Comparison of ENCODE assay signal across 22 mouse cellular contexts in genomic region chr8:115683309-115683708, GRCm38 (mm10). TPM values are rescaled to one million over a fixed set of nuclear protein-coding genes. Genes with fewer than 3 reads are reported as not detected.
DNase-seq lines count a peak whose midpoint lies in the region; ATAC-seq and TF ChIP-seq lines count a peak whose summit lies in the region.
"Had no signal": no experiment of that assay in that cellular context is flagged by ENCODE, and none has a peak within 500 bp of the region (broad histone marks: within the 10 kb centered on the region; RNA-seq: fewer than 3 reads in every experiment).

No protein-coding gene starts in this region.

- H3K27me3 ChIP-seq in forebrain, embryonic 14.5 days (replicated peaks; ENCODE audit: control insufficient read depth, insufficient read depth, low read length) = no peaks in the 10 kb centered on the region
- H3K27me3 ChIP-seq in forebrain, embryonic 16.5 days (replicated peaks; ENCODE audit: control insufficient read depth, insufficient read depth, low read length) = 0 out of 2 replicates have a peak, but pooled peaks cover 4% of the 10 kb centered on the region
- H3K27me3 ChIP-seq in midbrain, embryonic 12.5 days = peaks cover 18% of the 10 kb centered on the region
- H3K27me3 ChIP-seq in midbrain, embryonic 16.5 days (ENCODE audit: control insufficient read depth, insufficient read depth, low read depth, low read length) = 0 out of 2 replicates have a peak, but pooled peaks cover 2% of the 10 kb centered on the region
- H3K27me3 ChIP-seq: hindbrain, embryonic 15.5 days had no signal

- no peak overlapping the region for H3K9ac ChIP-seq in forebrain, embryonic 14.5 days (ENCODE audit: low read length)
- H3K9ac ChIP-seq in forebrain, embryonic 16.5 days (replicated peaks; ENCODE audit: low read depth, low read length) = no peak overlapping the region
- no peak overlapping the region for H3K9ac ChIP-seq in midbrain, embryonic 12.5 days (replicated peaks)
- H3K9ac ChIP-seq in midbrain, embryonic 16.5 days (ENCODE audit: low read depth, low read length) = no peak overlapping the region
- H3K9ac ChIP-seq: embryonic facial prominence, embryonic 13.5 days; hindbrain, embryonic 12.5 days; hindbrain, embryonic 15.5 days had no signal

- no peak for TF ChIP-seq POLR2A in brain, embryonic 14.5 days (IDR thresholded peaks at IDR 0.05; ENCODE audit: borderline replicate concordance, extremely low read depth, insufficient read depth, insufficient read length, poor library complexity, severe bottlenecking)

- peak; percentile 27 for DNase-seq in forebrain, embryonic 14.5 days (ENCODE audit: low spot score)
- peak; percentile 46 for DNase-seq in brain, embryonic 14.5 days (ENCODE audit: low read depth)
- DNase-seq in yolk sac, embryonic 10.5 days (ENCODE audit: low spot score) = no peak
- DNase-seq: adrenal gland, adult 2 months; adrenal gland, postnatal 14 days; cerebellum, adult 11-12 months; cerebellum, adult 8-10 months; cerebellum, postnatal 10 days; cerebellum, postnatal 36 days; embryo, embryonic 11 days; gastrocnemius, postnatal 25 days; heart, adult 2 months had no signal

- H3K36me3 ChIP-seq in forebrain, embryonic 14.5 days (ENCODE audit: control insufficient read depth, insufficient read depth, low read length) = no peaks in the 10 kb centered on the region
- no peaks in the 10 kb centered on the region for H3K36me3 ChIP-seq in forebrain, embryonic 16.5 days (ENCODE audit: control insufficient read depth, insufficient read depth)
- no peaks in the 10 kb centered on the region for H3K36me3 ChIP-seq in midbrain, embryonic 12.5 days
- no peaks in the 10 kb centered on the region for H3K36me3 ChIP-seq in midbrain, embryonic 16.5 days (ENCODE audit: control insufficient read depth, insufficient read depth, low read length)
- H3K36me3 ChIP-seq: embryonic facial prominence, embryonic 10.5 days; embryonic facial prominence, embryonic 13.5 days; hindbrain, embryonic 12.5 days; hindbrain, embryonic 15.5 days had no signal

- H3K4me2 ChIP-seq in forebrain, embryonic 14.5 days (ENCODE audit: low read length) = no peak overlapping the region
- no peak overlapping the region for H3K4me2 ChIP-seq in forebrain, embryonic 16.5 days (ENCODE audit: low read length)
- no peak overlapping the region for H3K4me2 ChIP-seq in midbrain, embryonic 12.5 days (replicated peaks)
- no peak overlapping the region for H3K4me2 ChIP-seq in midbrain, embryonic 16.5 days (ENCODE audit: low read length)
- H3K4me2 ChIP-seq: embryonic facial prominence, embryonic 13.5 days; heart, embryonic 11.5 days; hindbrain, embryonic 12.5 days; hindbrain, embryonic 15.5 days had no signal

- no peak for TF ChIP-seq CTCF in brain, embryonic 14.5 days (IDR thresholded peaks at IDR 0.05; ENCODE audit: borderline replicate concordance, extremely low read depth, insufficient read depth, insufficient read length)

- WGBS in forebrain, embryonic 14.5 days = 38% methylated on average over 7 of the region's 7 CpGs
- WGBS in forebrain, embryonic 16.5 days = 25% methylated on average over 7 of the region's 7 CpGs
- 51% methylated on average over 7 of the region's 7 CpGs for WGBS in midbrain, embryonic 12.5 days
- WGBS in midbrain, embryonic 16.5 days = 37% methylated on average over 7 of the region's 7 CpGs

- H3K9me3 ChIP-seq in forebrain, embryonic 14.5 days (replicated peaks; ENCODE audit: control insufficient read depth, low read length) = no peaks in the 10 kb centered on the region
- H3K9me3 ChIP-seq in forebrain, embryonic 16.5 days (ENCODE audit: control insufficient read depth, low read length) = no peaks in the 10 kb centered on the region
- H3K9me3 ChIP-seq in midbrain, embryonic 12.5 days = no peaks in the 10 kb centered on the region
- no peaks in the 10 kb centered on the region for H3K9me3 ChIP-seq in midbrain, embryonic 16.5 days (replicated peaks; ENCODE audit: control insufficient read depth, low read length, poor library complexity, severe bottlenecking)
- H3K9me3 ChIP-seq: embryonic facial prominence, embryonic 10.5 days; embryonic facial prominence, embryonic 13.5 days; hindbrain, embryonic 12.5 days; hindbrain, embryonic 15.5 days had no signal

- peaks cover 8% of the 10 kb centered on the region for H3K4me1 ChIP-seq in forebrain, embryonic 14.5 days (ENCODE audit: control insufficient read depth, insufficient read depth, low read length)
- H3K4me1 ChIP-seq in forebrain, embryonic 16.5 days (replicated peaks; ENCODE audit: control insufficient read depth, insufficient read depth, low read length) = peaks cover 10% of the 10 kb centered on the region
- peaks cover 14% of the 10 kb centered on the region for H3K4me1 ChIP-seq in midbrain, embryonic 12.5 days
- peaks cover 6% of the 10 kb centered on the region for H3K4me1 ChIP-seq in midbrain, embryonic 16.5 days (ENCODE audit: control insufficient read depth, insufficient read depth, low read length)
- H3K4me1 ChIP-seq: hindbrain, embryonic 15.5 days had no signal

- H3K27ac ChIP-seq in forebrain, embryonic 14.5 days (ENCODE audit: low read depth, low read length) = no peak overlapping the region
- no peak overlapping the region for H3K27ac ChIP-seq in forebrain, embryonic 16.5 days (ENCODE audit: low read length)
- H3K27ac ChIP-seq in midbrain, embryonic 12.5 days (replicated peaks) = no peak overlapping the region
- H3K27ac ChIP-seq in midbrain, embryonic 16.5 days (ENCODE audit: low read length) = no peak overlapping the region
- H3K27ac ChIP-seq: embryonic facial prominence, embryonic 10.5 days; embryonic facial prominence, embryonic 13.5 days; heart, adult 2 months; hindbrain, embryonic 12.5 days; hindbrain, embryonic 15.5 days had no signal

- no peak overlapping the region for H3K4me3 ChIP-seq in forebrain, embryonic 14.5 days (ENCODE audit: low read depth, low read length)
- no peak overlapping the region for H3K4me3 ChIP-seq in forebrain, embryonic 16.5 days (replicated peaks; ENCODE audit: low read length)
- H3K4me3 ChIP-seq in midbrain, embryonic 12.5 days = no peak overlapping the region
- no peak overlapping the region for H3K4me3 ChIP-seq in midbrain, embryonic 16.5 days (ENCODE audit: low read depth, low read length)
- H3K4me3 ChIP-seq: embryonic facial prominence, embryonic 10.5 days; embryonic facial prominence, embryonic 13.5 days; erythroblast, embryonic 14.5 days; heart, adult 2 months; hindbrain, embryonic 12.5 days; hindbrain, embryonic 15.5 days had no signal

- peak; percentile 76 for ATAC-seq in forebrain, embryonic 14.5 days
- no peak for ATAC-seq in forebrain, embryonic 16.5 days
- peak; percentile 58; the same call in 1 of the 2 replicates for ATAC-seq in midbrain, embryonic 12.5 days (ENCODE audit: low FRiP score, low read depth)
- ATAC-seq in midbrain, embryonic 16.5 days = no peak
- ATAC-seq: CD4-positive, CD25-positive, alpha-beta regulatory T cell, adult 4 months had no signal

RNA-seq across cellular contexts. Expression of gene Maf, which starts 24.3 kb away (rescaled TPM):
- polyA plus RNA-seq in forebrain, embryonic 14.5 days (2014; fragmentation: Nextera tagmentation; extraction: Ambion mirVana) = 4.5 and 6.1 TPM in 2 replicates
- polyA plus RNA-seq in forebrain, embryonic 16.5 days (2015; fragmentation: Nextera tagmentation; extraction: Ambion mirVana) = 4.3 and 6.4 TPM in 2 replicates
- polyA plus RNA-seq in midbrain, embryonic 12.5 days (2016; fragmentation: Nextera tagmentation; extraction: Ambion mirVana) = 5.2 and 6.4 TPM in 2 replicates
- polyA plus RNA-seq in midbrain, embryonic 16.5 days (2015; fragmentation: Nextera tagmentation; extraction: Ambion mirVana) = 6.7 and 7.5 TPM in 2 replicates
- 9.3 and 19.3 TPM in 2 replicates for polyA plus RNA-seq in brain, embryonic 14.5 days (2012; rRNA removed)

Comparison
In these comparisons a context has a peak if more than half of its experiments do, and no peak if none do; other contexts are left out.
1. ATAC-seq: peak in forebrain, embryonic 14.5 days (single experiment) and midbrain, embryonic 12.5 days (single experiment); none in forebrain, embryonic 16.5 days (single experiment) and midbrain, embryonic 16.5 days (single experiment).